Mouse (Mus musculus) testis, adult 2 months (tissue): ENCODE data around the gene Gm10260. TPM values are rescaled to one million over a fixed set of nuclear protein-coding genes. Genes with fewer than 3 reads are reported as not detected.

Experiments
- H3K27ac ChIP-seq: fragments of 200-500 bp; 2 replicates; pipeline ENCODE4 v1.5.1; 2012; ENCODE audit warnings: low read depth, low read length; ENCODE audit not compliant: control insufficient read depth, insufficient read depth
- H3K27me3 ChIP-seq: fragments of 200-500 bp; 2 replicates; pipeline ENCODE4 v1.6.1; 2012; ENCODE audit warnings: mild to moderate bottlenecking, low read length, moderate library complexity; ENCODE audit not compliant: control insufficient read depth, insufficient read depth
- H3K36me3 ChIP-seq: fragments of 200-500 bp; 2 replicates; pipeline ENCODE4 v1.6.1; 2012; ENCODE audit warnings: mild to moderate bottlenecking, low read length; ENCODE audit not compliant: control insufficient read depth, insufficient read depth
- H3K4me1 ChIP-seq: fragments of 200-500 bp; 2 replicates; pipeline ENCODE4 v1.6.1; 2012; ENCODE audit warnings: low read length; ENCODE audit not compliant: control insufficient read depth, insufficient read depth
- H3K4me3 ChIP-seq: fragments of 200-500 bp; 2 replicates; pipeline ENCODE4 v1.5.1; 2012; ENCODE audit warnings: low read depth, mild to moderate bottlenecking, low read length, moderate library complexity, mixed read lengths; ENCODE audit not compliant: control insufficient read depth
- CTCF ChIP-seq: fragments of 200-500 bp; IDR thresholded peaks from 2 replicates; pipeline ENCODE4 v1.5.1; 2012; ENCODE audit warnings: low read depth, mild to moderate bottlenecking, inconsistent platforms, low read length, moderate library complexity; ENCODE audit not compliant: control insufficient read depth, insufficient read depth, insufficient replicate concordance
- POLR2A ChIP-seq: fragments of 200-500 bp; IDR thresholded peaks from 2 replicates; pipeline ENCODE4 v1.6.1; 2012; ENCODE audit warnings: low read depth, mild to moderate bottlenecking, inconsistent platforms, low read length, moderate library complexity; ENCODE audit not compliant: control insufficient read depth
- polyA plus RNA-seq: library from polyadenylated mRNA; depleted of rRNA; stranded (reverse); fragments of >200 nt; gene quantifications from 2 replicates; pipeline ENCODE4 v1.2.3, GENCODE M21; 2012

The Gm10260 gene
- polyA plus RNA-seq, 1 experiment: 2.7 TPM

- H3K4me3 ChIP-seq: no peak overlapping the region
- no peaks in the 10 kb centered on the region for H3K36me3 ChIP-seq
- TF ChIP-seq POLR2A: no peak
- TF ChIP-seq CTCF: no peak
- H3K27ac ChIP-seq: no peak overlapping the region
- H3K27me3 ChIP-seq: no peaks in the 10 kb centered on the region
- H3K4me1 ChIP-seq: no peaks in the 10 kb centered on the region
These were observed 35.9 kb downstream of the Gm10260 start for GRCm38 (mm10) chr13:97724551-97724950.

GRCm38 (mm10) chr13:97712506-97713275, 47.7 kb downstream of the Gm10260 start:
- peak overlapping the region; percentile 60 for H3K4me3 ChIP-seq
- H3K27me3 ChIP-seq: no peaks in the 10 kb centered on the region
- no peaks in the 10 kb centered on the region for H3K4me1 ChIP-seq
- no peaks in the 10 kb centered on the region for H3K36me3 ChIP-seq
- no peak overlapping the region for H3K27ac ChIP-seq
- TF ChIP-seq CTCF: no peak
- TF ChIP-seq POLR2A: no peak

- H3K4me1 ChIP-seq: no peaks in the 10 kb centered on the region
- H3K36me3 ChIP-seq: no peaks in the 10 kb centered on the region
- peak overlapping the region; percentile 52; the same call in 1 of the 2 replicates for H3K4me3 ChIP-seq
- no peaks in the 10 kb centered on the region for H3K27me3 ChIP-seq
- TF ChIP-seq POLR2A (no peak), CTCF (no peak)
- H3K27ac ChIP-seq: no peak overlapping the region
These were observed 48.9 kb downstream of the Gm10260 start for GRCm38 (mm10) chr13:97711510-97711909.
